Mouse (Mus musculus) liver, adult 2 months (tissue): ENCODE data around the gene Hist2h3c1.

Experiments used
- CTCF ChIP-seq: fragments of 200-500 bp; IDR thresholded peaks from 2 replicates; pipeline ENCODE4 v1.5.1; 2011; ENCODE audit warnings: low read depth, low read length, control low read depth
- POLR2A ChIP-seq: fragments of 200-500 bp; IDR thresholded peaks from 2 replicates; pipeline ENCODE4 v1.6.1; 2011; ENCODE audit warnings: low read length, control low read depth; ENCODE audit not compliant: insufficient read depth; ENCODE audit errors: extremely low read depth

DNA sequence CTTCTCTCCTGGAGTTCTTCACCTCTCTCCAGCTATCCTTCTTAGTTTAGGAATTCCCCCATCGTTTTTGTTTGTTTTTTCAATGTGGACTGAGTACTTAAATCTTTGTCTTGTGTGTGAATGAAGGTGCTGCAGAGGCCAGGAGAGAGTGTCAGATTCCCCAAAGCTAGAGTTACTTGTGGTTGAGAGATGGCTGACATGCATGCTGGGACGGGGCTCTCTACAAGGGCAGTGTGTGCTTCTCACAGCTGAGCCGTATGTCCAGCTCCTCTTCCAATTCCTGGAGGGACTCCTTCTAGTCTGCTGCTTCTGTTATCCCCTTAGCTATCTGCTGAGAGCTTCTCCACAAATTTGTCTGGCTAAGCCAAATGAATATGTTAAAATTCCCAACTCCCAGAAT is 10.6 kb upstream of the Hist2h3c1 start:
- no peak for TF ChIP-seq CTCF
- no peak for TF ChIP-seq POLR2A
